Mouse (Mus musculus) forebrain, embryonic 11.5 days (tissue): ENCODE data around the gene Dusp14. TPM values are rescaled to one million over a fixed set of nuclear protein-coding genes. Genes with fewer than 3 reads are reported as not detected.

Experiments
- ATAC-seq: fragments of 200-750 bp; cut with Nextera tagmentation; replicated peaks from 2 replicates; pipeline ENCODE4 v1.8.0; 2017; ENCODE audit warnings: moderate TSS enrichment; ENCODE audit not compliant: low FRiP score
- DNase-seq: peaks from one replicate; pipeline ENCODE4 v3.0.0-alpha.2; 2017; ENCODE audit warnings: low spot score
- H3K27ac ChIP-seq: fragments of 300-500 bp; sonication (generic); 2 replicates; pipeline ENCODE4 v1.5.1; 2014; ENCODE audit warnings: low read depth, low read length
- H3K27me3 ChIP-seq: fragments of 300-500 bp; sonication (generic); 2 replicates; pipeline ENCODE4 v1.6.1; 2014; ENCODE audit warnings: mild to moderate bottlenecking, low read length, mixed read lengths; ENCODE audit not compliant: control insufficient read depth, insufficient read depth
- H3K36me3 ChIP-seq: fragments of 300-500 bp; sonication (generic); 2 replicates; pipeline ENCODE4 v1.6.1; 2014; ENCODE audit warnings: mild to moderate bottlenecking, low read length, moderate library complexity, mixed read lengths; ENCODE audit not compliant: control insufficient read depth, insufficient read depth
- H3K4me1 ChIP-seq: fragments of 300-500 bp; sonication (generic); replicated peaks from 2 replicates; pipeline ENCODE4 v1.6.1; 2014; ENCODE audit warnings: low read length, mixed read lengths; ENCODE audit not compliant: control insufficient read depth, insufficient read depth
- H3K4me2 ChIP-seq: fragments of 300-500 bp; sonication (generic); 2 replicates; pipeline ENCODE4 v1.6.1; 2014; ENCODE audit warnings: low read depth, mild to moderate bottlenecking, low read length, moderate library complexity, mixed read lengths; ENCODE audit not compliant: severe bottlenecking
- H3K4me3 ChIP-seq: fragments of 300-500 bp; sonication (generic); 2 replicates; pipeline ENCODE4 v1.5.1; 2014; ENCODE audit warnings: low read depth, low read length
- H3K9ac ChIP-seq: fragments of 300-500 bp; sonication (generic); 2 replicates; pipeline ENCODE4 v1.6.1; 2014; ENCODE audit warnings: low read length
- H3K9me3 ChIP-seq: fragments of 300-500 bp; sonication (generic); 2 replicates; pipeline ENCODE4 v1.6.1; 2016; ENCODE audit warnings: low read length, mixed read lengths; ENCODE audit not compliant: control insufficient read depth
- WGBS: fragments of 180-500 bp; shearing (Covaris S2); extraction: QIAGEN DNeasy Blood & Tissue Kit; methylation state at CpG from one replicate; pipeline ENCODE4 v1.1.7; 2014; 5-methylcytosine and 5-hydroxymethylcytosine counted together
- polyA plus RNA-seq: library from polyadenylated mRNA; unstranded; fragments of >200 nt; fragmentation: Nextera tagmentation; extraction: Ambion mirVana; gene quantifications from 2 replicates; pipeline ENCODE4 v1.2.1, GENCODE M21; 2014

Gene Dusp14
- polyA plus RNA-seq, 1 experiment from 2014 or later, result 12.8 TPM

DNA sequence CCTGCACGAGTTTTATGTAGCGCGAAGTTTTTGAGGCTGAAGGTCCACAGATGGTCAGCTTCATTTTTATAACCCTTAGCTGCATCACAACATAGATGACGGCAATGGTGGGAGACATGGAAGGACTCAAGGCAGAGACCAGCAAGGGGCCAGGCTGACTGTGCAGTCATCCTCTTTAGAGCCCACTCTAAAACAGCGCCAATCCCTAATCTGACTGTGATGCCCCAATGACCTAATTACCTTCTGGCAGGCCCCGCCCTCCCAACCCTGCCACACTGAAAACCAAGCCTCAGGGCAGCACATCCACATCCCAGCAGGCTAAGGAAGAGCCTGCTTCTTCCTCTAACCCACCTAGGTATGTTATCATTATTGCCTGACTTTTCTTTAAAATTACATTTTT, 8.4 kb downstream of the Dusp14 start:
- H3K9ac ChIP-seq, result no peak overlapping the region
- WGBS, result 80% methylated on average over 6 of the region's 6 CpGs
- no peak overlapping the region for H3K27ac ChIP-seq
- no peaks in the 10 kb centered on the region for H3K4me1 ChIP-seq
- H3K27me3 ChIP-seq, result no peaks in the 10 kb centered on the region
- DNase-seq (no peak), ATAC-seq (no peak)
- no peak overlapping the region for H3K4me3 ChIP-seq
- no peaks in the 10 kb centered on the region for H3K9me3 ChIP-seq
- H3K36me3 ChIP-seq, result no peaks in the 10 kb centered on the region
- no peak overlapping the region for H3K4me2 ChIP-seq

DNA sequence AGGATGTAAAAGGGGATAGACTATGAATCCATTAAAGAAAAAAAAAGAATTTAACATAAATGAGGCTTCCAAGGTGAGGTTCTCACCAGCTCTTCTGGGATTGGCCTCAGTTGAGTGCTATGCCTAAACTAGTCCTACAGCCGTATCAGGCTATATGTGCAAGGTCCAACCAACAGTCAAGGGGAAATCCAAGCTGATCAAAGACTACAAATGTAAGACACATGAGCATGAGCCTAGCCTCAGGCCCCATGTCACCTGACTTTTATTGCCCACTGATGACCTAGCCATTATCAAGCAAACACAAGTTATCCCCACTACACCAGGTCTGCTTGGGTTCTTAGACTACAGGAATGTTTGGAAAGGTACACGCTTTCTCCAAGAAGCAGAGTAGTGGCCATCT, 9.3 kb downstream of the Dusp14 start:
- H3K36me3 ChIP-seq, result no peaks in the 10 kb centered on the region
- no peak overlapping the region for H3K27ac ChIP-seq
- H3K9ac ChIP-seq, result no peak overlapping the region
- no peak for ATAC-seq
- no peak overlapping the region for H3K4me2 ChIP-seq
- no peak overlapping the region for H3K4me3 ChIP-seq
- H3K9me3 ChIP-seq, result no peaks in the 10 kb centered on the region
- WGBS, result 89% methylated on average over 2 of the region's 2 CpGs
- no peak for DNase-seq
- no peaks in the 10 kb centered on the region for H3K4me1 ChIP-seq
- no peaks in the 10 kb centered on the region for H3K27me3 ChIP-seq

DNA sequence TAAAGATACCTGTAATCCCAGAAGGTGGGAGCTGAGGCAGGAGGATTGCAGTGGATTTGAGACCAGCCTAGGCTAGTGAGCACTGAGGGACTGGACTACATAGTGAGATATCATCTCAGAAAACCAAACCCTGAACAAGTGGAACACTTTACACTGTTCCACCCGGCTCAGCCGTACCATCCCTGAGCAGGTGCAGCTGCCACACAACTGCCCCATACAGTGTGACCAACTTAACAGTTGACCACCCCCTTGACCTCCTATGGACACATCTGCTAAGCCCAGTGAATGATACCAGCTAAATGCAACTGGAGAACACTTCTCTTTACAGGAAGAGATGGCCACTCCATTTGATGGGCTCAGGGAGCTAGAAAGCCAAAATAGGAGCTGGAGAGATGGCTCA, 11.6 kb downstream of the Dusp14 start:
- ATAC-seq (no peak), DNase-seq (no peak)
- Histone ChIP-seq H3K4me3 (no peak overlapping the region), H3K4me2 (no peak overlapping the region), H3K9ac (no peak overlapping the region), H3K27ac (no peak overlapping the region), H3K36me3 (no peaks in the 10 kb centered on the region), H3K27me3 (no peaks in the 10 kb centered on the region), H3K4me1 (no peaks in the 10 kb centered on the region), H3K9me3 (no peaks in the 10 kb centered on the region)
- WGBS, result 83% methylated on average over 2 of the region's 2 CpGs

DNA sequence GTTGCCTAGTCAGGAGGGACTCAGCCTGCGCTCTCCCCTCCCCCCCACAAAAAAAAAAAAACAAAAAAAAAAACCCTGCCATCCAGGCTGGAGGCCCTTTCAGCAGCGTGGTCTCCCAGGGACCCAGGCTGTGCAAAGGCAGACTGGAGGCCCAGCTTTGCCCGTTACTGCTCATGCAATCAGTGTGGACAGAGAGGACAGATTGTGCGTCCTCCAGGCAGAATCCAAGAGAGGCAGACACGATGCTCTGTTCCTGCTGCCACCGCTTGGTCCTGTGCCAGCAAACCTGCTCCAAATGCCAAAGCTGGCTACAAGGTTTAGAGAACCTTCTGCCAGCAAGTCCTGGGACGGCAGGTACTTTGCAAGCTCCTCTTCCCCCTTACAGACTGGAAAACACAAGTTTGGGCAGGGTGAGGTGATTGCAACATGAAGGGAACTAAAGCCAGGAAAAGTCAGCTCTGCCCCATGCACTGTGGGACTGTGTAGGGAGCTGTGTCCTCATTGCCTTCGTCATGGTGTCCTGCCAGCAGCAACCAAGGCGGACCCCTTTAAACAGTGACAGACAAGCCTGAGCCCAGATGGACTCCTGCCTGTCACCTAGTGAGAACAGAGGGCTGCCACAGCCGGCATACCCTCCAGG, 15.4 kb downstream of the Dusp14 start:
- 64% methylated on average over 10 of the region's 10 CpGs for WGBS
- Histone ChIP-seq H3K36me3 (no peaks in the 10 kb centered on the region), H3K27ac (no peak overlapping the region), H3K9me3 (no peaks in the 10 kb centered on the region), H3K9ac (no peak overlapping the region), H3K27me3 (no peaks in the 10 kb centered on the region), H3K4me2 (no peak overlapping the region), H3K4me1 (no peaks in the 10 kb centered on the region), H3K4me3 (no peak overlapping the region)
- DNase-seq (no peak), ATAC-seq (no peak)

DNA sequence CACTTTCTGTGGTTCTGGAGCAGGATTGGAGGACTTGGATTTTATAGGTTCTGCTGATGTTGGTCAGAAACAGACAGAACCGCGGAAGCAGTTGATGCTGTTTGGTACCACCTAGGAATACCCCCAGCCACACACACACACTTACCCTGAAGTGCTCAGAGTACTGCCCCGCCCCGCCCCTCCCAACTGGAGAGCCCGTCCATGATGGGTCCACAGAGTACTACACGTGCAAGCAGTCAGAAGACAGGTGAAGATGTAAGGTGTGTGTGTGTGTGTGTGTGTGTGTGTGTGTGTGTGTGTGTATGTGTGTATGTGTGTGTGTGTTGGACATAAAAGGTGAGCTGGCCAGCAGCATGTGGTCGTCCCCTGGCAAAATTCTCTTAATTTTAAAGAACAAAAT, 16.0 kb downstream of the Dusp14 start:
- ATAC-seq, result no peak
- 87% methylated on average over 7 of the region's 7 CpGs for WGBS

DNA sequence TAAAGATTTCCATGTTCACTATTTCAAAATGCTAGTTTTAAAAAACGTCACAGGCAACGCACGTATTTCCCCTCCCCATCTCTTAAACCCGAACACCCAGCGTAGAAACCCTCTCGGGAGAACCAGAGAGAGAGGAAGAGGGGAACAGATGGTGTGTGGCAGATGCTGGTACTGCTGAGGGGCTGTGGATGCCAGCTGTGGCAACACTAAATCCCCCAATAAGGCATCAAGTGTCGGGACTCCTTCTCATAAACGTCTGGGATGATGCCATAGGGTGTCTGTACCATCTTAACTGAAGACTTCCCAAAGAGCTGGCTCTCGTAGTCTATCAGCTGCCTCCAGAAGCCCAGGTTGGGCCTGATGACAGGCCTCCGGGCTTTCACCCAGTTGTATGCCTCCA, 20.6 kb downstream of the Dusp14 start:
- WGBS, result 79% methylated on average over 10 of the region's 10 CpGs
- Histone ChIP-seq H3K9me3 (no peaks in the 10 kb centered on the region), H3K4me2 (no peak overlapping the region), H3K27ac (no peak overlapping the region), H3K9ac (no peak overlapping the region), H3K36me3 (no peaks in the 10 kb centered on the region), H3K4me1 (peaks cover 11% of the 10 kb centered on the region), H3K4me3 (no peak overlapping the region), H3K27me3 (no peaks in the 10 kb centered on the region)
- DNase-seq, result no peak
- ATAC-seq, result no peak

More for the DNA sequence above, 16.0 kb downstream of the Dusp14 start:
- no peak for DNase-seq
- Histone ChIP-seq H3K36me3 (no peaks in the 10 kb centered on the region), H3K4me3 (no peak overlapping the region), H3K27me3 (no peaks in the 10 kb centered on the region), H3K4me2 (no peak overlapping the region), H3K27ac (no peak overlapping the region), H3K4me1 (no peaks in the 10 kb centered on the region), H3K9me3 (no peaks in the 10 kb centered on the region), H3K9ac (no peak overlapping the region)

DNA sequence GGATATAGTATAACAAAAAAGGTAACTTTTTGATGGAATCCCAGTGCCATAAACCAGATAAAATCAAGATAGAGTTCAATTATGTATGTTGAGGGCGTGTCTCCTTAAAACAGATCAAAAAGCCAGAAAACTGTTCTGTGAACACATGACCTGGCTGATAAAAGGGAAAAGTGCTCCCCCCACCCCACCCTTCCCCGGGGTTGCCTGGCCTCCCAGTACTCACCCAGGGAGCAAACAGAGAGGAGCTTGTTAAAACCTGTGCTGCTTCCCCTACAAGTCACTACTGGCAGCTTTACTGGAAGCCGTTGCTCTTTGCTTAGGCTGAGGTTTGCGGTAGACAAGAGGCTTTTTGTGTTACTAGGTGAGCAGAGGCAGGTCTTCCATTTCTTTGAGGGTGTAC, 21.8 kb downstream of the Dusp14 start:
- no peak overlapping the region for H3K4me2 ChIP-seq
- H3K4me3 ChIP-seq, result no peak overlapping the region
- no peak overlapping the region for H3K27ac ChIP-seq
- H3K9ac ChIP-seq, result no peak overlapping the region
- WGBS, result 70% methylated on average over 4 of the region's 4 CpGs
- H3K27me3 ChIP-seq, result no peaks in the 10 kb centered on the region
- no peaks in the 10 kb centered on the region for H3K36me3 ChIP-seq
- DNase-seq, result no peak
- ATAC-seq, result no peak
- H3K9me3 ChIP-seq, result no peaks in the 10 kb centered on the region
- peaks cover 19% of the 10 kb centered on the region for H3K4me1 ChIP-seq

DNA sequence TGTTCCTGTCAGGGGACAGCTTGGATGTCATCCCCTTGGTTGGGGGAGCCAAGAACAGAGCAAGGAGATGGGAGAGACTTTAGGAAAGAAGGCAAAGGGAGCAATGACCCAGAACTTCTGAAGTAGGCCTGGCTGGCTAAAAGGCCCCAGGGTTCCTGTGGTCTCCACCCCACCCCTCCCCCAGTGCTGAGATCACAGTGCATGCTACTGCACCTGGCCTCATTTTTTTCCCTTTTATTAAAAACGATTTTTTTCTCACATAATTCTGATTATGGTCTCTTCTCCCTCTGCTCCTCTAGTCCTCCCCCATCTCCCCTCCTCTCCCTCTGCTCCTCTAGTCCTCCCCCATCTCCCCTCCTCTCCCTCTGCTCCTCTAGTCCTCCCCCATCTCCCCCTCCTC, 24.1 kb downstream of the Dusp14 start:
- no peak for DNase-seq
- H3K27me3 ChIP-seq, result no peaks in the 10 kb centered on the region
- H3K4me2 ChIP-seq, result no peak overlapping the region
- H3K4me1 ChIP-seq, result peaks cover 23% of the 10 kb centered on the region
- no peaks in the 10 kb centered on the region; the same call in 1 of the 2 replicates for H3K36me3 ChIP-seq
- no peak overlapping the region for H3K9ac ChIP-seq
- WGBS, result 33% methylated on average over 1 of the region's 1 CpGs
- no peaks in the 10 kb centered on the region for H3K9me3 ChIP-seq
- H3K4me3 ChIP-seq, result no peak overlapping the region
- ATAC-seq, result no peak
- H3K27ac ChIP-seq, result no peak overlapping the region
